Mouse (Mus musculus): ENCODE data around the gene Serinc4. TPM values are rescaled to one million over a fixed set of nuclear protein-coding genes. Genes with fewer than 3 reads are reported as not detected.

The Serinc4 gene
- polyA plus RNA-seq, 1 experiment from 2014 or later: 1.1 TPM

DNA sequence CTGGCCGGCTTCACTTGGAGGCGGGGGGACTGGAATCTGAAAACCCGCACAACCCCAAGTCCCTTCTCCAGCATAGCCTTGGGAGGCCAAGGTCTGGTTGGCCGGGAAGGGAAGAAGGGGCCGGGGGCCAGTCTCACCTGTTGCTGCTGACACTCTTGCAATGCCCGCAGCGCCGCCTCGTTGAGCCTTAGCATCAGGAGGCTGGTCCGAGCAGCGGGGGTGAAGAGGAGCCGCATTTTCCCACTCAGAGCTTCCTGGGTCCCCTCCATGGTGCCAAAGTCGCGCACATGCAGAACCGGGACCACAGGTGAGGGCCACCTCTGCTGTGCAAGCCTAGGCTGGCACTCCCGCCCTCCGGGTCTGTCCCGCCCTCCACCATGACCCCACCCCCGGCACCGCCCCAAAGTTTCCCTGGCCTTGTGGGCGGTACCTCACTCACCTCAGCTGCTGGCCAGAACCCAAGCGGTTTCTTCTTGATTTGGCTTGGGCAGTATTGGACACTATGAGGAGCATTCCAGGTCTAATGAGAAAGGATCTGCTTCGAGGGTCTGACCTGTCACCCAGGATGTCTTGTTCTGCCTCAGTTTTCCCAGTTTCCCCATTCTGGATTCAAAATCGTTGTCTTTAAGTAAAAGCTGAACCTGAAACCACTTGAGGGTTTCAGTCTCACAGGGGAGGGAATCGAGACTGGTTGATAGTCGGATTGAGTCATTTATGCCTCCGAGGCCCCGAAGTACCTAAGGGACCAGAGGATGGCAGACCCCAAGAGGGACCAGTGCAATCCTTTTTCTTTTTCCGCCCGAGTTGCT, 14.1 kb downstream of the Serinc4 start:
- H3K27me3 ChIP-seq (replicated peaks; ENCODE audit: control insufficient read depth, insufficient read depth, low read length): peaks cover 13% of the 10 kb centered on the region; the same call in 1 of the 2 replicates
- 1% methylated on average over 30 of the region's 30 CpGs for WGBS
- H3K4me3 ChIP-seq (ENCODE audit: low read depth, low read length): peak overlapping the region; percentile 28
- H3K9ac ChIP-seq (ENCODE audit: low read length): peak overlapping the region; percentile 43
- ATAC-seq (no peak), DNase-seq (ENCODE audit: low spot score) (peak; percentile 23)
- no peak overlapping the region for H3K27ac ChIP-seq (ENCODE audit: low read depth, low read length)
- H3K4me2 ChIP-seq (ENCODE audit: low read length): peak overlapping the region; percentile 61
- H3K4me1 ChIP-seq (ENCODE audit: control insufficient read depth, insufficient read depth, low read length): peaks cover 12% of the 10 kb centered on the region
- no peaks in the 10 kb centered on the region for H3K9me3 ChIP-seq (replicated peaks; ENCODE audit: control insufficient read depth, low read length)
- H3K36me3 ChIP-seq (ENCODE audit: control insufficient read depth, insufficient read depth, low read length): peaks cover 26% of the 10 kb centered on the region

GRCm38 (mm10) chr2:121441800-121442199, 14.8 kb downstream of the Serinc4 start:
- ATAC-seq (no peak), DNase-seq (ENCODE audit: low spot score) (no peak)
- H3K4me2 ChIP-seq (ENCODE audit: low read length): peak overlapping the region; percentile 61
- H3K9me3 ChIP-seq (replicated peaks; ENCODE audit: control insufficient read depth, low read length): no peaks in the 10 kb centered on the region
- WGBS: 13% methylated on average over 11 of the region's 11 CpGs
- peaks cover 13% of the 10 kb centered on the region; the same call in 1 of the 2 replicates for H3K27me3 ChIP-seq (replicated peaks; ENCODE audit: control insufficient read depth, insufficient read depth, low read length)
- peak overlapping the region; percentile 28 for H3K4me3 ChIP-seq (ENCODE audit: low read depth, low read length)
- H3K36me3 ChIP-seq (ENCODE audit: control insufficient read depth, insufficient read depth, low read length): peaks cover 33% of the 10 kb centered on the region
- peaks cover 12% of the 10 kb centered on the region for H3K4me1 ChIP-seq (ENCODE audit: control insufficient read depth, insufficient read depth, low read length)
- peak overlapping the region; percentile 43 for H3K9ac ChIP-seq (ENCODE audit: low read length)
- no peak overlapping the region for H3K27ac ChIP-seq (ENCODE audit: low read depth, low read length)

GRCm38 (mm10) chr2:121440834-121441605, 15.6 kb downstream of the Serinc4 start:
- DNase-seq (ENCODE audit: low spot score): no peak
- Histone ChIP-seq H3K4me2 (ENCODE audit: low read length) (no peak overlapping the region), H3K27ac (ENCODE audit: low read depth, low read length) (no peak overlapping the region), H3K27me3 (replicated peaks; ENCODE audit: control insufficient read depth, insufficient read depth, low read length) (peaks cover 13% of the 10 kb centered on the region; the same call in 1 of the 2 replicates), H3K4me3 (ENCODE audit: low read depth, low read length) (no peak overlapping the region), H3K4me1 (ENCODE audit: control insufficient read depth, insufficient read depth, low read length) (peaks cover 12% of the 10 kb centered on the region), H3K36me3 (ENCODE audit: control insufficient read depth, insufficient read depth, low read length) (peaks cover 38% of the 10 kb centered on the region), H3K9ac (ENCODE audit: low read length) (no peak overlapping the region), H3K9me3 (replicated peaks; ENCODE audit: control insufficient read depth, low read length) (no peaks in the 10 kb centered on the region)
- WGBS: 55% methylated on average over 5 of the region's 5 CpGs
- ATAC-seq: no peak

GRCm38 (mm10) chr2:121439746-121440145, 16.8 kb downstream of the Serinc4 start:
- 75% methylated on average over 4 of the region's 4 CpGs for WGBS
- no peak for ATAC-seq
- Histone ChIP-seq H3K9me3 (replicated peaks; ENCODE audit: control insufficient read depth, low read length) (no peaks in the 10 kb centered on the region), H3K9ac (ENCODE audit: low read length) (no peak overlapping the region), H3K4me2 (ENCODE audit: low read length) (no peak overlapping the region), H3K36me3 (ENCODE audit: control insufficient read depth, insufficient read depth, low read length) (peaks cover 51% of the 10 kb centered on the region), H3K4me3 (ENCODE audit: low read depth, low read length) (no peak overlapping the region), H3K4me1 (ENCODE audit: control insufficient read depth, insufficient read depth, low read length) (peaks cover 12% of the 10 kb centered on the region), H3K27ac (ENCODE audit: low read depth, low read length) (no peak overlapping the region), H3K27me3 (replicated peaks; ENCODE audit: control insufficient read depth, insufficient read depth, low read length) (peaks cover 13% of the 10 kb centered on the region; the same call in 1 of the 2 replicates)
- DNase-seq (ENCODE audit: low spot score): no peak

- H3K4me2 ChIP-seq (ENCODE audit: low read length): no peak overlapping the region
- no peaks in the 10 kb centered on the region for H3K9me3 ChIP-seq (replicated peaks; ENCODE audit: control insufficient read depth, low read length)
- H3K36me3 ChIP-seq (ENCODE audit: control insufficient read depth, insufficient read depth, low read length): peaks cover 96% of the 10 kb centered on the region
- H3K27ac ChIP-seq (ENCODE audit: low read depth, low read length): no peak overlapping the region
- no peaks in the 10 kb centered on the region for H3K4me1 ChIP-seq (ENCODE audit: control insufficient read depth, insufficient read depth, low read length)
- WGBS: 100% methylated on average over 1 of the region's 1 CpGs
- ATAC-seq: no peak
- DNase-seq (ENCODE audit: low spot score): peak; percentile 61
- no peaks in the 10 kb centered on the region for H3K27me3 ChIP-seq (replicated peaks; ENCODE audit: control insufficient read depth, insufficient read depth, low read length)
- H3K9ac ChIP-seq (ENCODE audit: low read length): no peak overlapping the region
- no peak overlapping the region for H3K4me3 ChIP-seq (ENCODE audit: low read depth, low read length)
Measured at GRCm38 (mm10) chr2:121434854-121435253, 21.7 kb downstream of the Serinc4 start.

DNA sequence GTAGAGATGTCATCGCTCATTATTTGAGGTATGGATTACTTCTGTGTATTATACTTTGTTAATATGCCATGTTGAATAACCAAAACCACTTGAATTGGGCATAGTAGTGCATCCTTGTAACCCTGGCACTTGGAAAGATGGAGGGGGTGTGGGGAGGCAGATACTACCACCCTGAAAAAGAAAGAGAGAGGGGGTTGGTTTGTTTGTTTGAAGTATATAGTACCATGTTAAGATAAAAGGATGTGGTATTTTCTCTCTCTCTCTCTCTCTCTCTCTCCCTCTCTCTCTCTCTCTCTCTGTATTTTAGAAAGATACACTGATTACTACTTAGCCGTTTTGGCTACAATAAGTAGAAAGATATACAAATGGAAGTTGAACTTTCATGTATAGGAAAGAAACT, 30.7 kb downstream of the Serinc4 start:
- Histone ChIP-seq H3K4me3 (ENCODE audit: low read depth, low read length) (no peak overlapping the region), H3K9ac (ENCODE audit: low read length) (no peak overlapping the region), H3K4me1 (ENCODE audit: control insufficient read depth, insufficient read depth, low read length) (no peaks in the 10 kb centered on the region), H3K9me3 (replicated peaks; ENCODE audit: control insufficient read depth, low read length) (no peaks in the 10 kb centered on the region), H3K27me3 (replicated peaks; ENCODE audit: control insufficient read depth, insufficient read depth, low read length) (no peaks in the 10 kb centered on the region), H3K4me2 (ENCODE audit: low read length) (no peak overlapping the region), H3K36me3 (ENCODE audit: control insufficient read depth, insufficient read depth, low read length) (peaks cover 80% of the 10 kb centered on the region), H3K27ac (ENCODE audit: low read depth, low read length) (no peak overlapping the region)
- DNase-seq (ENCODE audit: low spot score) (no peak), ATAC-seq (no peak)
- WGBS: 89% methylated on average over 2 of the region's 2 CpGs

- Histone ChIP-seq H3K27me3 (replicated peaks; ENCODE audit: control insufficient read depth, insufficient read depth, low read length) (no peaks in the 10 kb centered on the region), H3K9ac (ENCODE audit: low read length) (no peak overlapping the region), H3K36me3 (ENCODE audit: control insufficient read depth, insufficient read depth, low read length) (peaks cover 65% of the 10 kb centered on the region), H3K4me1 (ENCODE audit: control insufficient read depth, insufficient read depth, low read length) (no peaks in the 10 kb centered on the region), H3K4me3 (ENCODE audit: low read depth, low read length) (no peak overlapping the region), H3K4me2 (ENCODE audit: low read length) (no peak overlapping the region), H3K9me3 (replicated peaks; ENCODE audit: control insufficient read depth, low read length) (no peaks in the 10 kb centered on the region), H3K27ac (ENCODE audit: low read depth, low read length) (no peak overlapping the region)
- no peak for DNase-seq (ENCODE audit: low spot score)
- 91% methylated on average over 2 of the region's 2 CpGs for WGBS
- ATAC-seq: no peak
Measured at GRCm38 (mm10) chr2:121423166-121423565, 33.4 kb downstream of the Serinc4 start.

DNA sequence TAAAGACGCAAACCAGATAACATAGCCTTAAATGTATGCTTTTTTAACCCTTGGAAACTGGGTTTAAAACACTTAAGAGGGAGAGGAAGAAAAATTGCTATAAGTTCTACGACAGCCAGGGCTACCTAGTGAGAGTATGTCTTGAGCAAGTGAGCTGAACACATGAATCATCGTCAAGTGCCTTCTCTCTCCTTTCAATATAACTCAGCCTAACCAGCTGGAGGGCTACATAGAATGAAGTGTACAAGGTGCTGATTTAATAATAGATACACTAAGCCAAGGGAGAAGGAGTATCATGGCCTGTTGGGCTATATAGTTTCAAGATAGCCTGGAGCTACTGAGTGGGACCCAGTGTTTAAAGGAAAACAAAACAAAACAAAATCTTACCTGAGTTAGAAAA, 38.1 kb downstream of the Serinc4 start:
- DNase-seq (ENCODE audit: low spot score): no peak

More for the DNA sequence above, 38.1 kb downstream of the Serinc4 start:
- Histone ChIP-seq H3K27me3 (replicated peaks; ENCODE audit: control insufficient read depth, insufficient read depth, low read length) (no peaks in the 10 kb centered on the region), H3K9me3 (replicated peaks; ENCODE audit: control insufficient read depth, low read length) (no peaks in the 10 kb centered on the region), H3K27ac (ENCODE audit: low read depth, low read length) (no peak overlapping the region), H3K4me3 (ENCODE audit: low read depth, low read length) (no peak overlapping the region), H3K9ac (ENCODE audit: low read length) (no peak overlapping the region), H3K4me1 (ENCODE audit: control insufficient read depth, insufficient read depth, low read length) (peaks cover 12% of the 10 kb centered on the region), H3K36me3 (ENCODE audit: control insufficient read depth, insufficient read depth, low read length) (peaks cover 35% of the 10 kb centered on the region), H3K4me2 (ENCODE audit: low read length) (no peak overlapping the region)
- 97% methylated on average over 3 of the region's 3 CpGs for WGBS
- no peak for ATAC-seq
